Mouse (Mus musculus) left cerebral cortex, postnatal 25 days (tissue): ENCODE results near the gene Bmper. TPM values are rescaled to one million over a fixed set of nuclear protein-coding genes. Genes with fewer than 3 reads are reported as not detected.
A peak's percentile ranks its signal among the peaks of the same experiment; 100 is the strongest.

Source experiments
- DNase-seq, 2 experiments: peaks; one replicate each; pipeline ENCODE4 v3.0.0; 2022; ENCODE audit warnings: low spot score in 2 of 2, mixed read lengths in 1 of 2
- intact Hi-C: fragments of 180-260 bp; cut with DNase I; formaldehyde crosslinking; loops from one replicate; pipeline ENCODE4 v1.15.1; 2025
- total RNA-seq, 2 experiments: library from RNA; stranded (reverse); gene quantifications; 2 replicates each; pipeline ENCODE4 v1.2.3; 2021

Bmper gene
- total RNA-seq, 2 experiments from 2014 or later = 7.3 to 9.8 TPM

DNA sequence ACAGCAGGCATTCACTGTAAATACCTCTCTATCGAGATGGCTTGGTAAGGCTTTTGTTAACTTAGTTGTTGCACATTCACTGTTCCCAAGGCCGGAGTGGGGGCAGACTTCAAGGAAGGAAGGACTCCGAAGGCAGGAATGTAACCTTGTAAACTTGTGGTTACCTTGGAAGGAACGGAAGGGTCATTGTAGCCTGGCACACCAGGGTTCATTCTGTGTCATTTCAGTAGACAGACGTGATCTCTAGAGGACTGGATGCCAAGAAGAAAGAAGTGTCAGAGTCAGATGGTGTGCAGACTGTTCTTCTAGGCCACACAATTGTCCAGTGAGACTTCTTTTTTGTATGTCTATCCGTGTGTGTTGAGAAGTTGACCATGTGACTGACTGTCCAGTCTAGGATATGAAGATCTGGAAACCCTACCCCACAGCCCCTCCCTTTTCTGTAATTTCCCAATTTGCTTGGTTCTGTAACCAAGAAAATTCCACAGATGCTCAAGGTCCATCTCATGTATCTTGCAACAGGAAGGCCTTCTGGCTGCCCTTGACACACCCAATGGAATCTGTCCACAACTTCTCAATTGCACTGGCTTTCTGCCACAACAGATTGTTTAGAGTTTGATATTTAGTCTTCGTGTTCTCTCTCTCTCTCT lies 242.2 kb downstream of the Bmper start:
- DNase-seq = no peak
- intact Hi-C loops = loop anchor here (10.0 kb wide), 3 partner anchors 490 to 1040 kb away; partner anchors contain the start of gene Dpy19l1

- DNase-seq = no peak
- intact Hi-C loops = loop anchor here (10.0 kb wide), 3 partner anchors 485 to 1035 kb away; partner anchors contain the start of gene Dpy19l1
Measured at GRCm38 (mm10) chr9:23469886-23470285, 247.0 kb downstream of the Bmper start.

DNA sequence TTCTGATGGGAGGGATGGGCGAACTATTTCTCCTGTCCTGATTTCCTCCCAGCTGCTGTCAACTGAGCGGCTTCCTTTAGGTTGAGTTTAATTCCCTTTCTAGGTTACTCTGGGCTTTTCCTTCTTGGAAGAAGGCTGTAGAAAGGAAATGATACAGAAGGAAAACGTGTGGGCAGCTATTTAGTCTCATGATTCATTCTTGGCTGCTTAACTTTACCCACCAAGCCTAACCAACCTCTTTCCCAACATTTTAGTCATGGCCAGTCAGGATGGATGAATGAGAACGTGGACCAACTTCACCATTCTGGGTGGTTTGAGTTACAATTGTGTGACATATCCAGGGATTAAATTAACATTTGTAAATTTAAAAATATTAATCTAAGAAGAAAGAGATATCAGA lies 263.0 kb downstream of the Bmper start:
- peak in 1 of 2 experiments; percentile 25 for DNase-seq
- intact Hi-C loops = no loop called here

GRCm38 (mm10) chr9:23486725-23487378 lies 264.0 kb downstream of the Bmper start:
- DNase-seq = no peak
- intact Hi-C loops = no loop called here

- no peak for DNase-seq
- intact Hi-C loops = no loop called here
Measured at GRCm38 (mm10) chr9:23488265-23488664, 265.4 kb downstream of the Bmper start.

- intact Hi-C loops = loop anchor here (5.0 to 10.0 kb wide), 5 partner anchors 72 to 717 kb away; no protein-coding TSS in a partner anchor
- peak; percentile 39 to 85 for DNase-seq
Measured at GRCm38 (mm10) chr9:23495400-23495799, 272.5 kb downstream of the Bmper start.

DNA sequence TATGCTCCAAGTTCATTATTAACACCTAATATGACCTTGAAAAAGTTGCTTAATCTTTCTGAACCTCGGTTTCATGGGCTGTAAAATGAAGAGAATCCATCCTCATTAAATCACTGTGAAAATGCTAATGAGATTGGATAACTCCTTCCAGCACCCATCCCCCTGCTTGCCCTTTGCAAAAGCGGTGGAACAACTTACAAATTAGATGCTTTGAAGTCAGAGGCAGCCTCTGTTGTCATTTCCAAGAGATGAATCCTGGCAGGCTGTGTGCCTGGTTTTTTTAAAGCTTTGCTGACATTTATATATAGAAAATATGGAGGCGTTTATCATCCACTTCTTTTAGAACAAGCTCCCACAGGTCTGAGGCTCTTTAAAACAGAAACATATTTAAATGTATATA lies 274.8 kb downstream of the Bmper start:
- intact Hi-C loops = loop anchor here (5.0 to 10.0 kb wide), 5 partner anchors 70 to 715 kb away; no protein-coding TSS in a partner anchor
- peak; percentile 70 to 95 for DNase-seq

GRCm38 (mm10) chr9:23533870-23534269 lies 311.0 kb downstream of the Bmper start:
- DNase-seq = no peak
- intact Hi-C loops = no loop called here
